Mouse (Mus musculus): ENCODE data around the gene Maged1. TPM values are rescaled to one million over a fixed set of nuclear protein-coding genes. Genes with fewer than 3 reads are reported as not detected.
"Not testable (repeated sequence)": the region's sequence is repeated elsewhere in the genome, so short reads cannot be mapped to it uniquely, and the experiment has no call there.

Maged1 gene
- total RNA-seq, 2 experiments from 2014 or later: 427 to 437 TPM

DNA sequence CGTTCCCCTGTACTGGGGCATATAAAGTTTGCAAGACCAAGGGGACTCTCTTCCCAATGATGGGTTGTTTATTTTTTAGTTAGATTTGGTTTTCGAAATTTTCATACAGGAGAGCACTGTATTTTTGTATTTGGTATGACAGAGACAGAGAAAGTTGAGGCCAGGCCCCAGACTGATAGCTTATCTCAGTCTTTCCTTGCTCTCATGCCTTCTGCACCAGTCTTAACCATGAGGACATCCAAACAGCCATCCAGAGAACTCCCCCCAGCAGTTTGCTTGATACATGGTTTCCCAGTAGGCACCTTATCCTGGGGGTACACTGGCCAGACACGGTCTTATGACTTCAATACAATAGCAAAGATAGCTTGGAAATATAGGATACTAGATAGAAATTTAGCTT lies 11.6 kb downstream of the Maged1 start:
- no peak overlapping the region for H3K27ac ChIP-seq
- intact Hi-C loops (cut with DNase I): no loop called here
- TF ChIP-seq CTCF (IDR thresholded peaks at IDR 0.05): no peak

DNA sequence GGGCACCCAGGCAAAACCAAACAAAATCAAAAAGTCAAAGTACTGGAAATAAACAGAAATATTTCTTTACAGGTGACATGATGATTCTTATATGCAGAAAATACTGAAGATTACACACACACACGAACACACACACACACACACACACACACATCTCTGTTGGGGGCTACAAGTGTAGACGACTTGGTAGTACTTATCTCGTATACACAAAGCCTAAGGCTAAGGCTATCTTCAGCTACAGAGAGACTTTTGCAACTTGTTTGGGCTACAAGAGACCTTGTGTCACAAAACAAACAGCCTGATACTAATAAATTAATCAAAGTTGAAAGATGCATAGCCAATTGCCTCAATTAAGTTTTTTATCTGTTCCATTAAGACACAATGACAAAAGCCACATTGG lies 19.8 kb downstream of the Maged1 start:
- Histone ChIP-seq H3K27ac (no peak overlapping the region), H3K4me3 (no peak overlapping the region)
- intact Hi-C loops (cut with DNase I): no loop called here
- no peak for TF ChIP-seq CTCF (IDR thresholded peaks at IDR 0.05)
- no peak for DNase-seq (ENCODE audit: extremely low spot score in 1 of 2, low spot score in 2 of 2)

More for the DNA sequence above, 11.6 kb downstream of the Maged1 start:
- DNase-seq (ENCODE audit: extremely low spot score in 1 of 2, low spot score in 2 of 2): no peak
- no peak overlapping the region for H3K4me3 ChIP-seq

DNA sequence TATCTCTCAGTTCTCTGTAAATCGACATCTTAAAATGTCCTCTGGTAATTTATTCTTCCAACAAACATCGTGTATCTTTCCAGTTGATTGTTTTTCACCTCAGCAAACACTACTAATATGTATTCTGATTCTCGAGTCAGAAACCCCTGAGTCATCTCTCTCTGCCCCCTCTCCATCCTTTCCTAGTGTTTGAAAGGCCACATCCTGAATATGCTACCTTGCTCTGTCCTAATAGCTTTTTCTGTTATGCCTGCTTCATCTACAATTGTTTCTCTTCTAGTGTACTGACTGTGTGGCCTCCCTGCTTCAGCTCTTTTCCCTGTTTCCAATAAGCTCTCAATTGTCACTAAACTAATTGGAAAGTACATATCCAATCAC lies 33.5 kb downstream of the Maged1 start:
- Histone ChIP-seq H3K27ac (no peak overlapping the region), H3K4me3 (no peak overlapping the region)
- no peak for TF ChIP-seq CTCF (IDR thresholded peaks at IDR 0.05)
- DNase-seq (ENCODE audit: extremely low spot score in 1 of 2, low spot score in 2 of 2): no peak
- intact Hi-C loops (cut with DNase I): no loop called here

DNA sequence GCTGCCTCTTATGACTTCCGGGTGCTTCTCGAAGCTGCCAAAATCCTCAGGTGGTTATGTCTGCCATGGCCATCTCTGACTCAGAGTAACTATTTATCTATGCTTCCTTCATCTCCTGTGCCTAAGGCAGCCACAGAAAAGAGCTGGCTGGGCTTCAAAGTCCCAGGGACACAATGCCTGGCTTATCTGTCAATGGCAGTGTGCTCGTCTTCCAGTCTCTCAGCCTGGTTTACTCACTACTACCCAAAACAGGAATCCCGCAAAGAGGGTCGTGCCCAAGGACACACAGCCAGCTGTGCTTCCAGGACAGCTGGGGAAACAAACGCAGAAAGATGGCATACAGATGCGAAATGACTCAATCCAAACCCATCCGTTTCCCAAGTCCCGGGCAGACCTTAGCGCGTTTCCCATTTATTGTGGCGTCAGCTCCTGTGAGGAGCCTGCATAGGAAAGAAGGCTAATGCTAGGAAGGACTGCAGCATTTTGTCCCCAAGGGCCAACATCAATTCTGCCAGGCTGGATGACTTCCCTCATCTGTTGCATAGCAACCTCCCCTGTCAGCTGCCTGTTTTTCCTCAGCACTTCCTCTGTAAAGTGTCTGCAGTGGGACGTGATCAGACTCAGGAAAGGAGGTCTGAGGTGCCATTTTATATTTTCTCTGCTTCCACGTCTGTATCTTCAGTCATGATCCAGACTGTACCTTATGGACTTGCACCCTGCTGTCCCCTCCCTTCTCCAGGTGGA lies 34.1 kb downstream of the Maged1 start:
- intact Hi-C loops (cut with DNase I); DNase-seq (ENCODE audit: extremely low spot score in 1 of 2, low spot score in 2 of 2); H3K27ac ChIP-seq; H3K4me3 ChIP-seq: not testable (repeated sequence)

DNA sequence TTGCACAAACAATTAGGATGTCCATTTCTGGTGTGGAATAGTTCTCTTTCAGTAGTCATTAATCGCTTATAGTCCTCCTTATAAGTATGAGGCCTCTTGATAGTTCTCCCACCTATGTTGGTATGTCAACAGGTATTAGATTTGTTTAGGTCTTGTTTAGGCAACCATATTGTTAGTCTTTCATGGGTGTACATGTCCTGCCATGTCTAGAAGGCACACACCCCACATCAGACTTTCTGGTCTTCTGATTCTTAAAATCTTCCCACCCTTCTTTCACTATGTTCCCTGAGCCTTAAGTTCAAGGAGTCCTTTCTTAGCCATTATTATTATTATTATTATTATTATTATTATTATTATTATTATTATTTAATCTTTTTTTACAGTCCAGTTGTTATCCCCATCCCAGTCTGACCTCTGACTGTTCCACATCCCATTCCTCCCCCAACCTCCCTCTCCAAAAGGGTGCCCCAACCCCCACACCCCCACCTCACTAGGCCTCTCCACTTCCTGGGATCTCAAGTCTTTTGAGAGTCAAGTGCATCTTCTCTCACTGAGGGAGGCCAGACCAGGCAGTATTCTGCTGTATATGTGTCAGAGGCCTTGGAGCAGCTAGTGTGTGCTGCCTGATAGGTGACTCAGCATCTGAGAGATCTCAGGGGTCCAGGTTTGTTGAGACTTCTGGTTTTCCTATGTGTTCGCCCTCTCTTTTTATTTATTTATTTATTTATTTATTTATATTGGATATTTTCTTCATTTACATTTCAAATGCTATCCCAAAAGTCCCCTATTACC lies 55.7 kb downstream of the Maged1 start:
- intact Hi-C loops (cut with DNase I): no loop called here
- TF ChIP-seq CTCF (IDR thresholded peaks at IDR 0.05): no peak
- Histone ChIP-seq H3K27ac (no peak overlapping the region), H3K4me3 (no peak overlapping the region)
- no peak for DNase-seq (ENCODE audit: extremely low spot score in 1 of 2, low spot score in 2 of 2)

Other genes starting within 250 kb of the Maged1 start
- not detected for gene Fam90a1b, start 175.4 kb downstream of the Maged1 start, total RNA-seq (2021)
- gene Apoo, start 175.0 kb downstream of the Maged1 start, total RNA-seq (2021): 10 to 100 TPM; 56.6 to 74.0 TPM
- gene Gspt2, start 93.9 kb upstream of the Maged1 start, total RNA-seq (2021): 10 to 100 TPM; 35.6 TPM
- gene Zxdb, start 182.4 kb upstream of the Maged1 start, total RNA-seq (2021): 10 to 100 TPM; 21.8 to 23.7 TPM

All from left cerebral cortex, adult 2 months (tissue).